Mouse (Mus musculus) kidney, postnatal 25 days (tissue): ENCODE results near the gene Tnip3.

Source experiments
- DNase-seq, 2 experiments: peaks; one replicate each; pipeline ENCODE4 v3.0.0; 2021; ENCODE audit warnings: mixed read lengths in 2 of 2

Gene Tnip3

GRCm38 (mm10) chr6:65525192-65525591 is at the start of gene Tnip3:
Tnip3 (plus strand) TSS chr6:65525313.
- DNase-seq, result no peak

DNA sequence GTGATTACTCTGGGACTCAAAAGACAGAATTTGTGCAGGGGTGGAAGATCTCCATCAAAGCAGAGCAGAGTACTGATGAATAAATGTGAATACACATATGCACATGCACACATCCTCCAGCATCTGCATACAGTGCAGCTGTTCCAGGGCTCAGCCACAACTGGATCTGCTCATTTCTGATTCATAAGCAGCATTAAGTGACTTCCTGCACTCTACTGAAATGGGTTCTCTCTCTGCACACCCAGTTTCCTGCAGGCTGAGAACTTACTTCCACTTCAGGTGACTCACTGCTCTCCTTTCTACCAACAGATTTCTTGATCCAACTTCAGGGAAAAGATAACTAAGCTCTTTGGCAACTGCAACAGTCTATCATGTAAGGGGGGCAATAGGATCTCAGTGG is 26.3 kb upstream of the Tnip3 start:
- no peak for DNase-seq

GRCm38 (mm10) chr6:65510051-65510669 is 15.0 kb upstream of the Tnip3 start:
- DNase-seq, result peak; percentile 49 to 73

- no peak for DNase-seq
These were observed 11.3 kb upstream of the Tnip3 start for GRCm38 (mm10) chr6:65513813-65514212.

DNA sequence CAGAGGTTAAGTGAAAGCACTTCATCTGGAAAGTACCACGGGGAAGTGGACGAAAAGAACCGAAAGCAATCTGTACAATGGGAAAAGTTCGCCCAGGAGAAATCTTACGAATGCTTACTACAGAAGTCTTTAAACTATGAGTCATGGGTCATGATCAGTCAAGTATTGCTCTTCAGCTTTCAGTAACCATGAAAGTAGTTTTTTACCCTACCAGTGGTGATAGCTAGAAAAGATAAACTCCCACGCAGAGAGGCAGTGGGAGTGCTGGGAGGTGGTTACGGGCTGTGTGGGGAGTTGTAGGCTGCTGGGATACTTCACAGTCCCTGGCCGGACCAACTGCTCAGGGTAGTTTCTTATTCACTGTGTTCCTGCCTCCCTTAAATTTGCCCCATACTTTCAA is 8.4 kb upstream of the Tnip3 start:
- DNase-seq, result no peak

DNA sequence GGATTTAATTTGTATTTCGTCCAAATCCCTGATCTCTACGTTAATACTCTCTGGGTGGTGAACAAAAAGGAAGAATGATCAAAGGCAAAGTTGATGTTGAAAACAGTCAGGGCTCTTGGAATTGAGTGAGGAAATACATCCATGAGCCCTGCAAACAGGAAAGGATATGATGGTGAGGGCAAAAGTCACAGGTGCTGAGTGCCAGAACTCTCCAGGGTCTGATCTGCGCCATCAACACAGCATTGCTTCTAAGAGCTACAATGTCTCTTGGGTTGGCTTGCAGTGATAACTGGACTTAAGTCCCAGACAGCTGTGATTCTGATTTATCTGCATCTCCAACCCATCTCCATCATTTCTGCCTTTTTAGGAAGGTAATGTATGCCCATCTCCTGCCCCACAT is 4.3 kb upstream of the Tnip3 start:
- DNase-seq, result no peak

GRCm38 (mm10) chr6:65527892-65528291 is 2.8 kb downstream of the Tnip3 start:
- no peak for DNase-seq

GRCm38 (mm10) chr6:65531232-65531848 is 6.2 kb downstream of the Tnip3 start:
- DNase-seq, result no peak

GRCm38 (mm10) chr6:65533687-65534086 is 8.6 kb downstream of the Tnip3 start:
- DNase-seq, result no peak

- no peak for DNase-seq
These were observed 12.3 kb downstream of the Tnip3 start for GRCm38 (mm10) chr6:65537327-65537884.

DNA sequence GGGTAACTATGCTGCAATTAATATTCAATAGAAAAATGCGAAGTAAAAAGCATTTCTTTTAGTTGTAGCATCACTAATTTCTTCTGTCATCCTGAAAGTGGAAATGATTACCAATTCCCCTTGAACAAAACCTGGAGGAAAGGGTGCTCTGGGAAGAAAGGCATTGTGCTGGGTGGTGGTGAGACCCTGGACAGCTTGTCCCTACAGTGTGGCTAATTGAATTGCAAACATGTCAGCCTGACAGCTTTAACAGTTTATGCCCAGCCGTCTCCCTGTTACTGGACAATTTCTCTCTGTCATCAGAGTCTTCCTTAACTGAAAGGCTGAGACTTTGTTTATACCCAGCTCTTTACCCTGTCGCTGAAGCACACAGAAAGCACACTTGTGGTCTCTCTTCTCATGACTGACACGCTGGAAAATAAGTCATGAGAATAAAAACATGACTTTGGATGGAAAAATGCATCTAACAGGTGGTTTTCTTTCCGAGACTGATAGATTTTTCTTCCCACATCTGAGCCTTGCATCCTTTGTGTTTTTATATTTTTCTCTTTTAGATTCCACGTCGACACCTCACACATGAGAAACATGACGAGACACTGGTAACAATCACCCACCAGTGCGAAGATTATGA is 13.0 kb downstream of the Tnip3 start:
- DNase-seq, result no peak

DNA sequence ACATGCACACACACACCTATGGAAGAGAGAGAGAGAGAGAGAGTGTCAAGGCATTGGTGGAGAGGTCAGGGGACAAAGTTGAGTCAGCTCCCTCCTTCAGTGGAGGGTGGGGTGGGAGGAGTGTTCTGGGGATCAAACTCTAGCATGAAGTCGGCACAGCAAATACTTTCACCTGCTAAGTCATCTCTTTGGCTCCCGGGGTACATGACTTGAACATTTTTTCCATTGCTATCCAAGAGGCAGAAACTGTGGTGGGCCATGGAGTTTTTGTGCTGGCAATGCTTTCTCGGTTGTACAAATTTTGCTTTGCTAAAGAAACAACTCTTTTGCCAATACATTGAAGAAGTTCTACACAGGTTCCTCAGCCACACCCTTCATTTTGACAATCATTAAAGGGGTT is 13.8 kb downstream of the Tnip3 start:
- peak in 1 of 2 experiments; percentile 39 for DNase-seq

DNA sequence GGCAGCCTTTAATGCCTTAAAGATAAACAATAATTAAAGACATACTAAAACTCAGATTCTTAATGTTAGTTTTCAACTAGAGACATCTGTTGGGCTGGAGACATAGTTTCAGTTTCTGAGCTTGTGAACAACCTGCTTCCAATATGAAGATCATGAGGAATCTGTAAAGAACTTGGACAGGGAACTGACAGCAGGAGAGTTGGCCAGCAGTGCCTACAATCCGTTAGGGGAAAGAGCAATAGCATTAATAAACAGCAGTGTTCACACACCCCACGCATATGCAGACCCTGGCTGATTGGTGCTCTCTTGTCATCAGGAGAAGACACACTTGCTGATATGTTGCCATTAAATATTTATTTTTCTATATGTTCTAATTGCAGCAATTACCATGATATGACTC is 15.0 kb downstream of the Tnip3 start:
- peak in 1 of 2 experiments; percentile 33 for DNase-seq

- no peak for DNase-seq
These were observed 16.0 kb downstream of the Tnip3 start for GRCm38 (mm10) chr6:65541094-65541493.

DNA sequence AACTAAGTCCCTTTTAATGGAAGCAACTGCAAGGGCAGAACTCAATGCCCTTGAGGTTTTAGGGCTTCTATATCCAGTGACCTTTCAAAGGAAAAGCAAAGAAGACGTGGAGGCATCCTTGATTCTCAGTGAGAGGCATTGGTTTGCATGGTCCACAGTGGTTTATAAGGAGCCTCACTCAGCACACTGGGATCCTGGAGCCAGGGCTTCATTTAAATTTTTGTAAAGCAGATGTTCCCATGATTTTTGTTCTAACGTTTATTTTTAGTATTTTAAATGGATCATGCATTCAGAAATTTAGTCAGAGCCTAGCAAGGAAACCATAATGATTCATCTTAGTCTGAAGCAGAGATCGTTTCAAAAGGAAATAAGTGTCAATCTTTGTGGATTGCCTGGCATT is 17.3 kb downstream of the Tnip3 start:
- no peak for DNase-seq

DNA sequence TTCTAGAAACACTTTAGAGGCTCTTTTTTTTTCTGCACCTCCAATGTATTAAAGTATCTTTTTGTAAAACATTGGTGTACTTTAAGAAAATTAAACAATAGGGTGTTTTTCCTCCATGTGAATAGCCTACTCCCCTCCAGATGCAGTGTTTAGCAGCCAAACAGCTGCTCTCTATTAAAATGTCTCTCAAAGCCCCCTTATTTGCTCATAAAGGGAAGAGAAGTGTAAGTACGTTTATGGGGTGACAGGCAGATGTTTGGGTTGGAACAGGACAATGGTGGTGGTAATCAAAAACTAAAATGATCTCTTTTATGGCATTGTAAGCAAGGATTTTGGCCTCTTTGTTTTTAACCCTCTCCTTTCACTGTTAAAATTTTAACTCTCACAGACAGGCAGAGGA is 17.8 kb downstream of the Tnip3 start:
- no peak for DNase-seq

GRCm38 (mm10) chr6:65563887-65564656 is 39.0 kb downstream of the Tnip3 start:
- no peak for DNase-seq

DNA sequence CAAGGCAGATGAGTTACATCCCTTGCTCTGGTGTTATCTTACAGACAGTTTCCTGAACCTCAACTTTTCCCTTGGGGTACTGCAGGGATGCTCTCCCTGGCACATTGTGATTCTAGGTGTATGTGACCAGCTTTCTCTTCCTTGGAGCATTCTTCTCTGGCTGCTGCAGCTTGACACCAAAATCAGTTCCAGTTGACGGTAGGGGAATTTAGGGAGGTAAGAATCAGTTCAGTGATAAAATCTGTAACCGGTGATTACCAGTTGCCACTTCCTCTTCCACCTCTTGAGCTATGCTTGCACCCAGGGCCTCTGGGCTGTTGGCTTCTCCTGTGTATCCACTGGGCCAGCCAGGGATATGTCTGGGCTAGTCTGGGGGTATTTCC is 39.5 kb downstream of the Tnip3 start:
- no peak for DNase-seq

GRCm38 (mm10) chr6:65569741-65570140 is 44.6 kb downstream of the Tnip3 start:
- DNase-seq, result peak in 1 of 2 experiments; percentile 63

GRCm38 (mm10) chr6:65578151-65578973 is 53.2 kb downstream of the Tnip3 start:
- no peak for DNase-seq

DNA sequence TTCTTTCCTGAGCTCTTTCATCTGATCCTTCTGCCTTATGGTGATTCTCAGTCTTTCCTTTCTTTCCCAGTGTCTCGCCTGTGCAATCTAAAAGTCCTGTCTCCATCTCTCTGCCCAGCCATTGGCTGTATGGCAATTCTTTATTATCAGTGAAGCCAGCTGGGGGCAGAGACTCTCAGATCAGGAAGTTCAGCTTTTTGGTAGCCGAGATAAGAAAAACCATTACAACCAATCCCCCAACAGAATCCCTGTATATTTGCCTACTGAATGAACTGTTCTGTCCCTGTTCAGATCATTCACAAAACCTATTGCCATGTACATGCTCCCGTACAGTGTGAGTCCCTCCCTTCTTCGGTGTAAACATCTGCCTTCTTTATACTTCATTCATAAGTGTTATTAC is 57.9 kb downstream of the Tnip3 start:
- no peak for DNase-seq

DNA sequence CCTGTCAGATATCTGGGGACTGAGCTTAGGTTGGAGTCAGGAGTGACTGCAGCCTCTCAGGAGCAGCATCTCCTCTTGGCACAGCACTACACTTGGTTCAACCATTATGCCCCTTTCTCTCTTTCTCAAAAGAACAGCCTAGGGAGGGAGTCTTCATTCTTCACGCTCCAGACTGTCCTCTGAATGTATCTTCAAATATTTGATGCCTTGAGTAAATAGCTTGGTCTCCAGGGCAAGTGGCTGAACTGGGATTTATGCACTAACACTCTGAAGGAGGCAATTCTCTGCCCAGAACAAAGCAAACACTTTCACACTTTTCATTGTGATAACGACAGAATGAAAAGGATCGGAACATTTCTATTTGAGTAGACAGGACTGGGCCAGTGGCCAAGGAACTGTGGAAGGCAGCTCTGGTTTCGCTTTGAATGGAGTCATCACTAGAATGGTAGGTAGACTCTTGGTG is 59.8 kb downstream of the Tnip3 start:
- DNase-seq, result no peak
